Mouse (Mus musculus) layer of hippocampus, postnatal 14 days (tissue): ENCODE measurements around the gene Ffar2. TPM values are rescaled to one million over a fixed set of nuclear protein-coding genes. Genes with fewer than 3 reads are reported as not detected.

Experiments
- DNase-seq, 2 experiments: peaks; one replicate each; pipeline ENCODE4 v3.0.0; 2021 to 2022; ENCODE audit warnings: low spot score in 2 of 2, mixed read lengths in 1 of 2
- total RNA-seq, 2 experiments: library from RNA; stranded (reverse); gene quantifications; 2 replicates each; pipeline ENCODE4 v1.2.3; 2021

The Ffar2 gene
- total RNA-seq, 2 experiments from 2014 or later, result not detected

DNA sequence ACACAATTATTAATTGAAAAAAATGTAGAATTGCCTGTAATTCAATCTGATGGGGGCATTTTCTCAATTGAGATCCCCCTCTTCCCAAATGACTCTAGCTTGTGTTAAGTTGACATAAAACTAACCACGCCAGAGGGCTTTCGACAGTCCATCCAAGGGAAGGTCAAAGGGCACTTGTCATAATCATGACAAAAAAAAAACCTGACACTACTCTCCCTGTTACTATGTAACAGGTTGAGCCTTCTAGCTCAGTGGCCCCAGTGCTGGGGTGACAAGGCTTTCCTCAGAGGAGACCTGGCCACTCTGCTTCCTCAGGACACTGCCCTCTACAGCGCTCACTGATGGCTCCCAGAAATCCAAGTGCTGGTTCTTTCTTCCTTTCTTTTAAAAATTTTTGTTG, 731 bp upstream of the Ffar2 start:
- DNase-seq, result no peak

DNA sequence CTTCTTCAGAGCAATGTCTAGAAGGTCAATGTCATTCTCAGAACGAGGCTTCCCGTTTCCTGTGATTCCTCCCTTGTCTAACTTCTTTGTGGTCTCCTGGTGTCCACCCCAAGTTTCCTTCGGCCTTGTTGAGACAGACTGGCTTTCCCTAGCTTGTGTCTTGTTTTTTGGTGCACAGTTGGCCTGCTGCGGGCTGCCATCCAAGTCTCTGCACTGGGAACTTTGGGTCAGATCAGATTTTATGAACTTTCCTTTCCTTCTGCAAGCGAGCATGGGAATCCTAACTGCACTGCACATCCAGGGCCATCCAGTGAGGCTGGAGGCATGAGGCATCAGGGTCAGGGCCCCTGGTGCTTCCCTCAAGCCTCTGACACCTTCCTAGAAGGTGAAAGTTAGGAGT, 2.0 kb downstream of the Ffar2 start:
- no peak for DNase-seq

DNA sequence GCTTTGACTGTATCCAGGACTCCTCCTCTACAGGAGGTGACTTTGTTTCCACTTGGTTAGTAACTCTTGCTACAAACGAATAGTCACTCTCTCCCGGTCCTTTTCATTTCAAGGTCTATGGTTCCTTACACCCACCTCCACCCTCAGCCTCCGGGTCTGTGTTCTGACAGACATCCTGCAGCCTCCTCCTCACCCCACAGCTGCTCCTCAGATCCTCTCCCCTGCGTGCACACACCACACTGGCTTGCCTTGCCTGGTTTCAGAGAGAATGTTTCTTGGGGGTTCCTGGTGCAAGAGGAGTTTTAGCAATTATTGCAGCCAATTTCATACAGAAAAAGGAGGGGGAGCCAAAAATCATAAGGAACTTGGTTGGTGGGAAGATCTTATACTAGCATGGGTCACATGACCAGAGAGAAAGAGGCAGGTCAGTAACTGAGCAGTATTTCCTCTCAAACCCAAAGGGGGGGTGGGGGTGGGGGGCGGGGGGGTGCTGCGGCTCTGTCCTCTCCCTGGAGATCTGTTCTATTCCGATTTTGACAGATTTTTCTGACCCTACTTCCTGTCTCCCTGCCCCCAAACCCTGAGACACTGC, 2.6 kb downstream of the Ffar2 start:
- DNase-seq, result no peak

DNA sequence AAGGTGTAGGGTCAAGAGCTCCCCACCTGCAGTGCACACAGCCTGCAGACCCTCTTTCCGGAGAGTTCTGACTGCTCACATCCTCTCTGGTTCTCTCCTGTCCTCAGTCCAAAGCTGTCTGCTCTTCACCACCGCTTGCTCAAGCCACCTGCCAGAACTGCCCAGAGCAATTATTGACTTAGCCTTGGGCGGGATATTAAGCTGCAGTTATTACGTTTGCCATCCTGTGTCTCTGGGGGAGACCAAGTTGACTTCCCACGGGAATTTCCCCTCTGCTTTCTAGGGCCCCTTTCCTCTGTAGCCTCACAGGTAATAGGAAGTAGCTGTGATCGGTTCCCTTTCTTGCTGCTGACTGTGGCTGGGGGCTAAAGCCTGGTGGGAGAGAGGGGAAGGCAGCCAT, 3.4 kb downstream of the Ffar2 start:
- DNase-seq, result no peak

DNA sequence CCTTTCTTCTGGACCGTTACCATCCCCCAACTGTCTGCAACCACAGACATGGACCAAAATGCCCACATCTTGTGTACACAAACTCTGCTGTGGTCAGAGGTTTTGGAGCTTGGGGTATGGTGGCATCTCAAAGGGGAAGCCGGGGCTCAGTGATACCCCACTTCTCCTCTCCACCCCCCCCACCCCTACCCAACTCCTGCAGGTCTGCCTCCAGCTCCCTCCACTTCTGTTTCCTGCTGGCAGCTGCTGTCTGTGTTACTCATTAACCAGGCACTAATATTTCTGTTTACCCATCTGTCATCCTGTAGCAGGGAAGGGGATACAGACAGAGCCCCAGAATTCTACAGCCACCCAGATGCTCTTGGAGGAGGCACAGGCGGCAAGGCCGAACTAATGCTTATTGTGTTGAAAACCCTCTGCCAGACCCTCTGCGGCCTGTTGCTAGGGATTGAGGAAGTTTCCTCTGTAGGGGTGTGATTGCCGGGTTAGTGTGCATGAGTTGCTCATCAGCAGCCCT, 11.2 kb downstream of the Ffar2 start:
- DNase-seq, result peak; percentile 12 to 20

DNA sequence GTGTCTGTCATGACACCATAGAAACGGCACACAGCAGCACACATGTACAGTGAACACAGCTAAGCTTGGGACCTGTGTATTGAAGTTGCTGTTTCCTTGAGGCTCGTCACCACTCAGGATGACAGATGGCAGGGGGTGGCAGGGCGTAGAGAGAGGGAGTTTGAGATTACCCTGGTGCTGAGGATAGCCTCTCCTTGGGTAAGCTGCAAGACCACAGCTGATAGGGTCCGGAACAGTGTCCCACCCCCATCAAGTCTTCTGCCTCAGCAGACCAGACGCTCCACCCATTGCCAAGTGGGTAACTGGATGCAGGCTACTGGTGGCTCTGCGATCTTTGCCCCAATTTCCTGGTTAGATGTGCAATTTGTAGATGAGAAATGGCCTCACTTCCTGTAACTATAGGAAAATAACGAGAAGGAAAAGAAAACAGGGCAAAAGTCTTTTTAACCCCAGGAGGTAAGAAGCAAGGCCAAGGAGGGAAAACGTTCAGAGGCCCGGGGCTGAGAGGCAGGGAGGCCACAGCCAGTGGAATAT, 11.8 kb downstream of the Ffar2 start:
- DNase-seq, result no peak

DNA sequence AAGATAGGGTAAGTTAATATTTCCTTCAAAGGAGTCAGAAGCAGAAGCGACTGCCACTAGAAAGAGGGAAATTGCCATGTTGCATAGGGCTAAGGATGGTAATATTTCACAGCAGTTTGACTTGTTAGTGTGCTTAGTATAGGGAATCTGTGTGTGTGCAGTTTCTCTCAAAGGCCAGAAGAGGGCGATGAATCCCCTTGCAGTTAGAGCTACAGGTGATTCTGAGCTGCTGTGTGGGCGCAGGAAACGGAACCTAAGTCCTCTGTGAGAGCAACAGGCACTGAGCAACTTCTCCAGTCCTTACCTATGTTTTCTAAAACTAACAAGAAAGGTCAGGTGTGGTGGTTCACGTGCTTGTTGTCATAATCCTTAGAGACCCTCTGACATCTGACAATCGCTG, 13.3 kb downstream of the Ffar2 start:
- DNase-seq, result no peak

DNA sequence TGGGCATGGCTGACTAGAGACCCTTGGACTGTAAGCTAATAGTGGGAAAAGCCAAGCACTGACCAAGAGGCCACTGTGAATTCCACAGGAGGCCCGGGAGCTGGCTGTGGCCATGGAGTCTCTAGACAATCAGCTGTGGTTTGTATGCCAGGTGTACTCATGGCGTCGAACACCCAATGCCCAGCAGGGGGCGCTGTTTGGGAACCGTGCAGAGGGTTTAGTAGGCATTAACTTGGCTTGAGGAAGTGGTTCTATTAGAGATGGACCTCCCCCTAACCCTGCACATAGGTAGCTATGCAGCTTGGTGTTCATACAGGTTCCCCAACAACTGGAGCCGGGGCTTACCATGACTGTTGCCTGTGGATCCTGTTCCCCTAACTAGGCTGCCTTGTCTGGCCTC, 17.7 kb downstream of the Ffar2 start:
- DNase-seq, result no peak

DNA sequence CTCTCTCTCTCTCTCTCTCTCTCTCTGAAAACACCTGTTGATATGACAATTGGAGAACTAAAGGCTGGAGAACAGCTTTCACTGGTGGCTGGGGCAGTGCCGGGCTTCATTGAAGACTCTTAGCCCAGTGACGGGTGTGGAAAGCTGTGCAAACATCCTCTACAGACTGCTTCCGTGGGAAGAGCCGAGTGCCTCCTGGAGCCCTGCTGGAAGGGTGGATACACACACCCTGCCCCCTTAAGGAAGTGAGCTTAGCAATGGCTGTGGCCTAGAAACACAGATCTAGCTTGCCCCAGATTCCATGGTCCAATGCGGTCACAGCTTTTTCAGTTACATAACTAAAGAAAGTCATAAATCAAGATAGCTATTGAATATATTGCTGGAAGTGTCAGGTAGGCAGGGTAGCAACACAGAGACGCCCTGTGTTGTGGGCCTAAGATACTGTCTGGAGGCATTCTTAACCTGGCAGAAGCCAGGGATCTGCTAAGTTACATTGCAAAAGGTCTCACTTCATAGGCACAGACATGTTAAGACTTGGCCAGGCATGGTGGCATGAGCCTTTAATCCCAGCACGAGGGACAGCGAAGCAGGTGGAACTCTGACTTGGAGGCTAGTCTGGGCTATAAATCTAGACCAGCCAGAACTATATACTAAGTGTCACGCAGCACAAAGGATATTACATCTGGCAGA, 19.4 kb downstream of the Ffar2 start:
- DNase-seq, result no peak

DNA sequence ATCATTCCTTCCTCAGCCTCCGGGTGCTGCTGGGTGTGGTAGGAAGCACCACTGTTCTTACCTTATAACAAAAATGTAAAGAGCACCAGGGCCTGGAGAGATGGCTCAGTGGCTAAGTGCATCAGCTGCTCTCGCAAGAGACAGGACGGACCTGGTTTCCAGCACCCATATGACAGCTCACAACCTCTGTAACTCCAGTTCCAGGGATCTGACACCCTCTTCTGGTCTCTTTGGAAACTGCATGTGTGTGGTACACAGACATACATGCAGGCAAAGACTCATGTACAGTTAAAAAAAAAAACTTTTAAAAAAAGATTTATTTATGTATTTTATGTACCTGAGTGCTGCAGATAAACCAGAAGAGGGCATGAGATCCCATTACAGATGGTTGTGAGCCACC, 20.3 kb downstream of the Ffar2 start:
- DNase-seq, result no peak

DNA sequence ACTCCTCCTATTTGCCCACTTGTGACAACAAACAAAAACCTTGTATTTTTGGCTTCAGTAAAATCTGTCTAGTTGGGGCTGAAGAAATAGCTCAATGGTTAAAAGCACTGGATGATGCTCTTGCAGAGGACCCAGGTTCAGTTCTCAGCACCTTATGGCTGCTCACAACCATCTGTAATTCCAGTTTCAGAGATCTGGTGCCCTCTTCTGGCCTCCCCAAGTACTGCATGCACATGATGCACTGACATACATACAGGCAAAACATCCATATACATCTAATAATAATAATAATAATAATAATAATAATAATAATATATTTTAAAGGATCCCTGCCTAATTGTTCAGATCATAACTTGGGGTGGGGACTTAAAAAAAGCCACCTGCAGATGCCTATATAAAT, 22.9 kb downstream of the Ffar2 start:
- no peak for DNase-seq

DNA sequence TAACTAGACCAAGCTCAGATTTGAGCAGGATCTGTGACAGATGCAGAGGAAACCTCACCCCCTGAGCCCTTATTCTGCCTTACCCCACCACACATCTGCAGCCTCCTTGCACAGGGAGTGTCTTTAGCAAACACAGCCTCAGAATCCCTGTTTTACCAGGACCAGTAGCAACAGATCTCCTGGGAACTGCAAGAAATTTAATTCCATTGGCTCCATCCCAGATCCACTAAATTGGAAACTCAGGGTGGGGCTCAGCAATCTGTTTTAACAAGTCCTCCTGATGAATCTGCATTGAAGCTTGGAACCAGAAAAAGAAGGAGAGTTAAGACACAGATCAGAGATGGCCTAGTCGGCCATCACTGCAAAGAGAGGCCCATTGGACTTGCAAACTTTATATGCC, 26.8 kb downstream of the Ffar2 start:
- DNase-seq, result peak in 1 of 2 experiments; percentile 46

DNA sequence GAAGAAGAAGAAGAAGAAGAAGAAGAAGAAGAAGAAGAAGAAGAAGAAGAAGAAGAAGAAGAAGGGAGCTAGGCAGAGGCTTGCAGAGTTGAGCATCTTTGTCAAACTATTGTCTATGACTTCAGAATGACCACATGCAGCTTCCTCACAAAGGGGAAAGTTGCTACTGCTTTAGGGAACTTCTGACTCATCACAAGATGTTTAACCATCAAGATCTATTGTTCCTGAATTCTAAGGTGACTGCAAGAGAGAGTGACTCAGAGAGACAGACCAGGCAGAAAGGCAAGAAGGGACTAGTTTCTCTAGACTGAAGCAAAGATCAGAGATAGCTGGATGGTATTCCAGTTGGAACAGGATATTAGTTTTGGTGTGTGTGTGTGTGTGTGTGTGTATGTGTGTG, 28.7 kb downstream of the Ffar2 start:
- DNase-seq, result no peak

DNA sequence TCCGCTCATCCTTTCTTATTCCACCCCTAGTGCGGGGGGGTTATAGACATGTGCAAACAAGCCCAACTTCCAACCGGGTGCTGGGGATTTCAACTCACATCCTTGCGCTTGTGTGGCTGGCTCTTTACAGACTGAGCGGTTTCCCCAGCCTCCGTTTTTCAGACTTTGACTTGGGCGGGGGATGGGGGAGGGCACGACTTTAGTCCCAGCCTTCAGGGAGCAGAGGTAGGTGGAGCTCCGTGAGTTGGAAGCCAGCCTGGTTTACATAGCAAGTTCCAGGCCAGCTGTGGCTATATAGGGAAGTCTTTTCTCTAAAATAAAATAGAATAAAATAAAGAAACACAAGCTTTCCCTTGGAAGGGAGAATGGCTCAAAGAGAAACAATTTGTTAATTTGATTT, 31.7 kb downstream of the Ffar2 start:
- DNase-seq, result no peak

DNA sequence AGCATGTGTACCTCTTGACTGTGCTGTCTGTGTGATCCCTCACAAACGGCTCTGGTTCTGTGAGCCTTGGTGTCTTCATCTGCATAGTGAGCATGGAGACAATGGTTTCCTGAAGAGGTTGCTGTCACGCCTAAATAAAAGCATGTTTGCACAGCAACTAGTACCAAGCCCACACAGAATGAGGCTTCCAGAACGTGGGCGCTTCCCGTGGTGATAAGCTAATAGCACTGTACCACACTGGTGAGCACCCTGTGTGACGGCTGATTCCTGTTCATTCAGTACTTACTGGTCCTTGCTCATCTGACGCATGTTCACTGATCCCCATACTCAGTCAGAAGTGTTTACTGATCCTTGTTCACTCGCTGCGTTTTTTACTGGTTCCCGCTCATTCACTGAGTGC, 33.4 kb downstream of the Ffar2 start:
- peak in 1 of 2 experiments; percentile 22 for DNase-seq

DNA sequence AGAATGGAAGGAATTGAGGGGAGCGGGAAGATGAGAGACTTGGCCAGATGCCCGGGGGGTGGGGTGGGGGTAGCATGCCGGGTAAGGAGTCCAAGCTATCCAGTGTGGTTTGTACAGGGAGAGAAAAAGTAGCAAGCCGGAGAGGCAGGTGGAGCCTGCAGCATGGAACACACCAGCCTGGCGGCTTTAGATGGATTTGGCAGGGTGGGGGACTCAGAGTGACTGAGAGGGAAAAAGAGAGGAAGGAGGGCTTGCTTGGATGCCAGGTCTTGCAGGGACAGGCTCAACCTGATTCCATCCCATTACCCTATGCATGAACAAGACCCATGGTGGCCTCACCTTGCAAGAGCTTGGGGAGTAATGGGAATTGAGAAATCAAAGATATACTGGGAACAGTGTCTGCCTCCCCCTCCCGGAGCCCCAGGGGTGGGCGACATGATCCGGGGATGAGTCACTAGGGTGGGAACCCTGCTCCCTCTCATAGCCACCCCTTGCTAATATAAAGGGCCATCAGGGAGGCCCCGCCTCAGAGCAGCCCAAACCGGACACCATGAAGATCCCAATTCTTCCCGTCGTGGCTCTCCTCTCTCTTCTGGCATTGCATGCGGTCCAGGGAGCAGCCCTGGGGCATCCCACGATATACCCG, 36.1 kb downstream of the Ffar2 start, which contains the start of gene Krtdap:
Gene Krtdap, plus strand, starts transcription at position 520 of the 646 bp plus-strand sequence.
- no peak for DNase-seq

DNA sequence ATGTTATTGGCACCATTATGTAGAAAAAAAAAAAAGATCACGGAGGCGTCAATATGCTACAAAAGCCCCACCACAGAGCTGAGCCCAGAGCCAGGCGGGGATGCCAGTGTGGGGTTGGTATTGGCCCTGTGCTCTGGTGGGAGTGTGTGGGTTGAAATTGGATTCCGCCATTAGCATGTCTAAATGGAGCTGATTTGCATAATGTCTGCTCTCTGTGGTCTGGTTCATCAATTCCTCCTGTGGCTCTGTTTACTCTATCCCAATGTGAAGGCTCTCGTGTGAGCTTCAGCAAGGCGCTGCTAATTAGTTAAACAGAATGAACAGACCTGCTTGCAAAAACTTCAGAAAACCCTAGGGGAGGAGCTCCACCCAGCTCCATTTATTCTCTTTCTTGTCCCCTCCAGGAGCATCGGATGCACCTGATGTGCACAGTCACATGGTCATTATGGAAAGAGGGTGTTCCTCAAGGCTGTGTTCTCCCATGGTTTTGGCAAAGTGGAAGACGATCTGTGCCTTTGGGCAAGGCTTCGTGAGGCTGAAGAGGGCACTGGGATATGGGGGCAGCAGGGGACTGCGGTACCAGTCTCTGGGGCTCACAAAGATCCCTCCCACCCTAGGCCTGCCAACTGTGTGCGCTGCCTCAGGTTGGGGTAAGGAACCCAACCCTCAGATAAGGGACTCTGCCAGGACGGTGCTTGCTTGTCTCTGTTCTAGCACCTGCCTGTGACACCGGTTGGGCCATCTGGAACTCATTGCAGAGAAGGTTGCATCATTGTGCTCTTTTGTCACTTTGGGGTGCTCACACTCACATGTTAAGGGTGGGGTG, 37.6 kb downstream of the Ffar2 start:
- DNase-seq, result peak; percentile 48 to 89

DNA sequence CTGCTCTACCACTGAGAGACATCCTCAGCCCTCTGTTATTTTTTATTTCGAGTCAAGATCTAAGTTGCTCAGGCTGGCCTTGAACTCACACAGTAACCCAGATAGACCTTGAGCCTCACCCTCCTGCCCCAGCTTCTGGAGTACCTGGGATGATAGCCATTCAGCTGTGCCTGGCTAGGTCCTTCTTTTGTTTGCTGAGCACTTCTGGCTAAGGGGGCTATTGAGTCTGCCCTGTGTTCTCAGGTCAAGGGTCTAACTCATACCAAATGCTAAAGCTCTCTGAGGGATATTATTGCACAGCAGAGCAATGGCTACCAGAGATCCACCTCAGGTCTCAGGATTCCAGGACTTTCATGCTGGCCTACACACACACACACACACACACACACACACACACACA, 38.4 kb downstream of the Ffar2 start:
- no peak for DNase-seq

DNA sequence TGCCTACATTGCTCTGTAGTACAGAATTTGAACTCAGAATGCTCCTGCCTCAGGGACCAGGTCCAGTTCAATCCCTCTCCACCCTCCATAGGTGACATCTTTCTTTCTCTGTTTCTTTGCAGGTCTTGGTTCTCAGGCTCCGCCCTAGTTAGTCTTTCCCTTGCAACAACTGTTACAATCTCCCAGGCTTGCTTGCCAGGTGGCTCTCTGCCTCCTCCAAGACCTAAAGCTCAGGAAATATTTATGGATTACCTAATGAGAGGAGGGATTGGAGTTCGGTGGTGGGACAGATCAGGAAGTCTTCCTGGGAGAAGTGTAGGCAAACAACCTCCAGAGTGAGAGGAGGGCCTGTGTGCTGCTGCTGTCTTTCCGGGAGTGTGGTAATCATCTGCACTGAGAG, 40.9 kb downstream of the Ffar2 start:
- no peak for DNase-seq

DNA sequence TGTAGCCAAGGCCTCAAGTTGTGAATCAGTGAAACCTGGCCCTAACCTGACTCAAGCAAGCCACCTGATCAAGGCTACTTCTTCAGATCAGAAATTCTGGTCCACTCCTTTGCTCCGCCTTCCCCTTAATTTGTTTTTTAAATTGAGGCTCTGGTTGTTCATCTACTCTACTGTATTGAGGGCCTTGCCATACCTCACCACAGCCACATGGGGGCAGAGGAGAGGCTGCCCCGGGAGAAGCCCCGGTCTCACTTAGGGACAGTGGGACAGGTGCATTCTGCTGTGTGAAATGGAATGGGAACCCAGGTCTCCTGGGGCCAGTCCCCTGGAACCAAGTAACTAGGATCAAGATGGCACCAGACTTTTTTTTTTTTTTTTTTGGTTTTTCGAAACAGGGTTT, 41.8 kb downstream of the Ffar2 start:
- DNase-seq, result no peak

DNA sequence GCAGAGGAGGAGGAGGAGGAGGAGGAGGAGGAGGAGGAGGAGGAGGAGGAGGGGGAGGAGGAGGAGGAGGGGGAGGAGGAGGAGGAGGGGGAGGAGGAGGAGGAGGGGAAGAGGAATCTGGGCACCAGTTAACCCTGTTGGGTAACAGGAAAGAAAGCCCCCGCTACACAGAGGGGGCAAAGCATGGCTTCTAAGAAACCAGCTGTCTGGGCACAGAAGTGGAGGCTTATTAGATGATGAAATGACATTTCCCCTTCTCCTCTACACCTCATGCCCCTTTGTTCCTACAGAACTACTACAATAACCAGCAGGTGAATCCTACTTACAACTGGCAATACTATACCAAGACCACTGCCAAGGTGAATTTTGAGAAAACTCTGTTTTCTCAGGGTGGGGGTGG, 45.7 kb downstream of the Ffar2 start:
- DNase-seq, result no peak
